Mouse (Mus musculus) frontal cortex, postnatal 10 days (tissue): ENCODE data around the gene Plcb1.

Experiments
- DNase-seq, 2 experiments: peaks; one replicate each; pipeline ENCODE4 v3.0.0; 2022; ENCODE audit warnings: low spot score in 2 of 2, mixed read lengths in 1 of 2

Gene Plcb1

GRCm38 (mm10) chr2:135067419-135067818 is 281.6 kb downstream of the Plcb1 start:
- no peak for DNase-seq

- DNase-seq, result no peak
Observed at GRCm38 (mm10) chr2:135071349-135071748, 285.5 kb downstream of the Plcb1 start.

GRCm38 (mm10) chr2:135072503-135072902 is 286.6 kb downstream of the Plcb1 start:
- DNase-seq, result no peak

- DNase-seq, result no peak
Observed at GRCm38 (mm10) chr2:135073014-135073413, 287.1 kb downstream of the Plcb1 start.

- no peak for DNase-seq
Observed at GRCm38 (mm10) chr2:135075375-135075774, 289.5 kb downstream of the Plcb1 start.

- DNase-seq, result no peak
Observed at GRCm38 (mm10) chr2:135092588-135093162, 306.8 kb downstream of the Plcb1 start.

GRCm38 (mm10) chr2:135101292-135101691 is 315.4 kb downstream of the Plcb1 start:
- no peak for DNase-seq

- no peak for DNase-seq
Observed at GRCm38 (mm10) chr2:135101943-135102342, 316.1 kb downstream of the Plcb1 start.

GRCm38 (mm10) chr2:135106649-135107048 is 320.8 kb downstream of the Plcb1 start:
- no peak for DNase-seq

- DNase-seq, result no peak
Observed at GRCm38 (mm10) chr2:135108607-135109006, 322.7 kb downstream of the Plcb1 start.

- DNase-seq, result no peak
Observed at GRCm38 (mm10) chr2:135114501-135115128, 328.7 kb downstream of the Plcb1 start.

GRCm38 (mm10) chr2:135123057-135123456 is 337.2 kb downstream of the Plcb1 start:
- DNase-seq, result no peak

GRCm38 (mm10) chr2:135123695-135124343 is 338.0 kb downstream of the Plcb1 start:
- DNase-seq, result no peak

- DNase-seq, result no peak
Observed at GRCm38 (mm10) chr2:135140576-135140975, 354.7 kb downstream of the Plcb1 start.

GRCm38 (mm10) chr2:135152289-135152688 is 366.4 kb downstream of the Plcb1 start:
- DNase-seq, result no peak

- no peak for DNase-seq
Observed at GRCm38 (mm10) chr2:135153248-135153647, 367.4 kb downstream of the Plcb1 start.

GRCm38 (mm10) chr2:135156055-135156454 is 370.2 kb downstream of the Plcb1 start:
- DNase-seq, result no peak

GRCm38 (mm10) chr2:135157961-135158360 is 372.1 kb downstream of the Plcb1 start:
- DNase-seq, result no peak

GRCm38 (mm10) chr2:135161673-135162072 is 375.8 kb downstream of the Plcb1 start:
- DNase-seq, result no peak

GRCm38 (mm10) chr2:135165512-135165911 is 379.6 kb downstream of the Plcb1 start:
- no peak for DNase-seq

- no peak for DNase-seq
Observed at GRCm38 (mm10) chr2:135175544-135175943, 389.7 kb downstream of the Plcb1 start.

- DNase-seq, result no peak
Observed at GRCm38 (mm10) chr2:135187659-135188058, 401.8 kb downstream of the Plcb1 start.

GRCm38 (mm10) chr2:135200830-135201229 is 415.0 kb downstream of the Plcb1 start:
- no peak for DNase-seq
